Mouse (Mus musculus): Measurements from ENCODE around the gene Nr3c2. TPM values are rescaled to one million over a fixed set of nuclear protein-coding genes. Genes with fewer than 3 reads are reported as not detected.

The Nr3c2 gene
- polyA plus RNA-seq, 1 experiment from 2014 or later, result 1.6 TPM

DNA sequence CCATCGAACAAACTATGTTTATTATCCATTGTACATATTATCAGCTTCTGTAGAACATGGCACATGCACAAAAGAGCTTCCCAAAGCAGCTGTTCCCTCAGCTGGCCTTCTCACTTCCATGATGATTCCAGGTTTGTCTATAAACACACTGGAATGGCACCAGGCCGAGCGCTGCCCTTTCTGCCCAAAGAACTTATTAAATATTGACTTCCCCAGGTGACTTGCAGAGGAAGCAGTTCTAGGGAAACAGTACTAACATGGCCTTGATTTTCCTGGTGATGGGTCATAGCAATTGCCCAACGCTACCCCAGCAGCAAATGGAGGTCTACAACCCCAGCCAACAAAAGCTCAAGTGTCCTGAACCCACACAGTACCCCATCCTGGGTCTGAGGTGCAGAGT lies 379.0 kb downstream of the Nr3c2 start:
- Histone ChIP-seq H3K4me3 (no peak overlapping the region), H3K9ac (no peak overlapping the region), H3K9me3 (replicated peaks) (no peaks in the 10 kb centered on the region), H3K27me3 (replicated peaks) (no peaks in the 10 kb centered on the region), H3K27ac (ENCODE audit: poor library complexity, severe bottlenecking) (no peak overlapping the region), H3K4me2 (no peak overlapping the region), H3K4me1 (replicated peaks) (0 out of 2 replicates have a peak, but pooled peaks cover 12% of the 10 kb centered on the region), H3K36me3 (peaks cover 7% of the 10 kb centered on the region; the same call in 1 of the 2 replicates)
- no peak for ATAC-seq (ENCODE audit: insufficient number of reproducible peaks, low FRiP score)
- 95% methylated on average over 4 of the region's 4 CpGs for whole genome bisulfite sequencing

DNA sequence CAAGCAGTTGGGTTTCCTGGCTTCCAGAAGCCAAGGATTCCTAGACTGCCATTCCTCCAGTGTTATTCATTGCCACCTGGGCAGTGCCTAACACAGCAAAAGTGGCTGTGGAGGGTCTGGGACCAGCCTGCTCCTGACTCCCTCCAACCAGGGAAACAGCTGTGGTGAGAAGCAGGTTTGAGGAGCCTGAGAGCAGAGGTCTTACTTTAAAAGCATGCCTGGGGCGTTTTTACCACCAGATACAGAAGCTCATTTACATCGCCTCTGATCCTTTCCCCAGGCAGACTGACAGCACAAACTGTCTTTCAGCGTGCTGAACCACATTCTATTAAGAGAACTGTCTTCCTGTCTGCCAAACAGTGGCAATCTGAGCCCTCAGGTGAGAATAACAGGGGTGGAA lies 380.7 kb downstream of the Nr3c2 start:
- Histone ChIP-seq H3K36me3 (peaks cover 7% of the 10 kb centered on the region; the same call in 1 of the 2 replicates), H3K9me3 (replicated peaks) (peaks cover 2% of the 10 kb centered on the region; the same call in 1 of the 2 replicates), H3K27me3 (replicated peaks) (no peaks in the 10 kb centered on the region), H3K27ac (ENCODE audit: poor library complexity, severe bottlenecking) (no peak overlapping the region), H3K4me2 (no peak overlapping the region), H3K9ac (no peak overlapping the region), H3K4me3 (no peak overlapping the region), H3K4me1 (replicated peaks) (0 out of 2 replicates have a peak, but pooled peaks cover 12% of the 10 kb centered on the region)
- ATAC-seq (ENCODE audit: insufficient number of reproducible peaks, low FRiP score), result no peak
- 45% methylated on average over 3 of the region's 3 CpGs for WGBS

DNA sequence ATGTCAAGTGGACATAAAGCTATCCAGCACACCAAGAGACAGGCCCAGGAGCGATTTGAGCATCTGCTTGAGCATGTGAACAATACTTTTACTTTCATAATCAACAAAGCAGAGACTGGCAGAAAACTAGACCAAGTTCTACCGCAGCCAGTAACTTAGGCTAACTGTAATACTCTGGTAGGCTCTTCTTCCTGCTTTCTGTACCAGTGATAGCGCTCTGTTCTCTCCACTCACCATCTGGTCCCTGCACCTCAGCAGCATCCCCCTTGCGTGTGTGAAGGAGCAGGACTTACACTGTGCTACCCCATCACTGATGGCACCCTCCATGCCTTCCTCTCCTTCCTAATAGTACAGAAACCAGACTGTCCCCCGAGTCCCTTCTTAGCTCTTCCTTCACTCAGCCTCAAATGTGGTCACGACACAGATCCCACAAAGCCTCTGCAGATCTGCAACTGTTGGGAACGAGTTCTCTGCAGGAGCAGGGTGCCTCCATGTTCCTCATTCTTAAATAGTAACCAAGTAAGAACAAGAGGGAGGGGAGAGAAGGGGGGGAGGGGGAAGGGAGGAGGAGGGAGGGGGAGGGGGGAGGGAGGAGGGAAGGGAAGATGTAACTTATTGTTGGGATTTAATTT lies 383.5 kb downstream of the Nr3c2 start:
- WGBS, result 77% methylated on average over 7 of the region's 7 CpGs
- no peak for ATAC-seq (ENCODE audit: insufficient number of reproducible peaks, low FRiP score)

DNA sequence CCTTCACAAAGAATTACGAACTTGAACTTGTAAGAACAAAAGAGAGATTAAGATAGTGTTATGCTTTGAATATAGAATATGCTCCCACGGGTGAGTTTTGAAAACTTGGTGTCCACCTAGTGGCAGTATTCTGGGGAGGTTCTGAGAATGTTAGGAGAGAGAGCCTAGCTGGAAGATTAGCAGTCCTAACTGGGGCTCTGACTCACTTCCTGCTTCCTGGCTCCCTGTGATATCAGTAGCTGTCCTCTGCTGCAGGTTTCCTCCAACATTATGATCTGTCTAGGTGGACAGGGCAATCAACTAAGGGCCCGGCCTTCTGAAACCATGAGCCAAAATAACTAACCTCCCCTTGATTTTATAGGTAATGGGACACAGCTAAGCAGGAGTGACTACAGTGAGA lies 385.2 kb downstream of the Nr3c2 start:
- Histone ChIP-seq H3K9me3 (replicated peaks) (peaks cover 3% of the 10 kb centered on the region; the same call in 1 of the 2 replicates), H3K4me1 (replicated peaks) (0 out of 2 replicates have a peak, but pooled peaks cover 10% of the 10 kb centered on the region), H3K27me3 (replicated peaks) (no peaks in the 10 kb centered on the region), H3K9ac (no peak overlapping the region), H3K27ac (ENCODE audit: poor library complexity, severe bottlenecking) (no peak overlapping the region), H3K36me3 (0 out of 2 replicates have a peak, but pooled peaks cover 4% of the 10 kb centered on the region), H3K4me3 (no peak overlapping the region), H3K4me2 (no peak overlapping the region)
- WGBS, result 82% methylated on average over 3 of the region's 3 CpGs
- ATAC-seq (ENCODE audit: insufficient number of reproducible peaks, low FRiP score), result no peak

More for the DNA sequence above, 383.5 kb downstream of the Nr3c2 start:
- Histone ChIP-seq H3K9me3 (replicated peaks) (peaks cover 3% of the 10 kb centered on the region; the same call in 1 of the 2 replicates), H3K27me3 (replicated peaks) (no peaks in the 10 kb centered on the region), H3K4me1 (replicated peaks) (0 out of 2 replicates have a peak, but pooled peaks cover 8% of the 10 kb centered on the region), H3K4me3 (no peak overlapping the region), H3K36me3 (no peaks in the 10 kb centered on the region), H3K27ac (ENCODE audit: poor library complexity, severe bottlenecking) (no peak overlapping the region), H3K9ac (no peak overlapping the region), H3K4me2 (no peak overlapping the region)

DNA sequence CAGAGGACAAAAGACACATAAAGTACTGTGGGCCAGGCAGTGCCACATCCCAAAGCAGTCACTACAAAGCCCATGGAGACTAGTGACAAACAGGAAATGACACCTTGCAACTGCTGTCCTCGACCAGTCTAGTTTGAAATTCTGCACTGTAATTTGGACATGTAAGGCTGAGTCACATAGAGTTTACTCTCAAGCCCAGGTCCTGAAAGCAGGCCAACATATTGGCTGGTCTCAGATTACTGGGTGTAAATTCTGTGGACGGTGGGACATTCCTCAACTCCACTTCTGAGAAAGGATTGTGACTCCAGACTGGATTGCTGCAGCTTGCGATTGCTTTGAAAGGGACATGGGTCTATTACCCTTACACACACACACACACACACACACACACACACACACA lies 388.8 kb downstream of the Nr3c2 start:
- peaks cover 3% of the 10 kb centered on the region; the same call in 1 of the 2 replicates for H3K9me3 ChIP-seq (replicated peaks)
- H3K4me1 ChIP-seq (replicated peaks), result 0 out of 2 replicates have a peak, but pooled peaks cover 5% of the 10 kb centered on the region
- H3K4me3 ChIP-seq, result no peak overlapping the region
- H3K27ac ChIP-seq (ENCODE audit: poor library complexity, severe bottlenecking), result no peak overlapping the region
- H3K36me3 ChIP-seq, result 0 out of 2 replicates have a peak, but pooled peaks cover 4% of the 10 kb centered on the region
- ATAC-seq (ENCODE audit: insufficient number of reproducible peaks, low FRiP score), result no peak
- WGBS, result 58% methylated on average over 3 of the region's 3 CpGs
- H3K9ac ChIP-seq, result no peak overlapping the region
- H3K4me2 ChIP-seq, result no peak overlapping the region
- no peaks in the 10 kb centered on the region for H3K27me3 ChIP-seq (replicated peaks)

DNA sequence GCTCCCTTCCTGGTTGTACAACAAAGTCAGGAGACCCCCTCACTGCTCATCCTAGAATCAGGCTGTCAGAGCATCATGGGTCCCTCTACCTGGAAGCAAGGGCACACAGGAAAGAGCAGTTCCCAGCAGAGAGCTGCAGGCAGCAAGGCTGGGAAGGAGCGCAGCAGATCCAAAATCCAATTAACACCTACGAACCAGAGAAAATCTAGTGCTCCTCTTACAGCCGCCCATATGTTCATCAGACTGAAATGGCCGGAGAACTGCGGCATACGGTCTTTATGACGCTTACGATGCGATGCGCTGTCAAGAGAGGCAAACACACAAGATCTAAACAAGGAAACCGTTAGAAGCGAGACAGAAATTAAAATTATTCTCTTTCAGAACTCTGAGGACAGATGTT lies 389.2 kb downstream of the Nr3c2 start:
- Histone ChIP-seq H3K4me2 (no peak overlapping the region), H3K36me3 (0 out of 2 replicates have a peak, but pooled peaks cover 4% of the 10 kb centered on the region), H3K9ac (no peak overlapping the region), H3K4me1 (replicated peaks) (0 out of 2 replicates have a peak, but pooled peaks cover 4% of the 10 kb centered on the region), H3K27ac (ENCODE audit: poor library complexity, severe bottlenecking) (no peak overlapping the region), H3K27me3 (replicated peaks) (no peaks in the 10 kb centered on the region), H3K9me3 (replicated peaks) (peaks cover 3% of the 10 kb centered on the region; the same call in 1 of the 2 replicates), H3K4me3 (no peak overlapping the region)
- WGBS, result 90% methylated on average over 12 of the region's 12 CpGs
- ATAC-seq (ENCODE audit: insufficient number of reproducible peaks, low FRiP score), result no peak

DNA sequence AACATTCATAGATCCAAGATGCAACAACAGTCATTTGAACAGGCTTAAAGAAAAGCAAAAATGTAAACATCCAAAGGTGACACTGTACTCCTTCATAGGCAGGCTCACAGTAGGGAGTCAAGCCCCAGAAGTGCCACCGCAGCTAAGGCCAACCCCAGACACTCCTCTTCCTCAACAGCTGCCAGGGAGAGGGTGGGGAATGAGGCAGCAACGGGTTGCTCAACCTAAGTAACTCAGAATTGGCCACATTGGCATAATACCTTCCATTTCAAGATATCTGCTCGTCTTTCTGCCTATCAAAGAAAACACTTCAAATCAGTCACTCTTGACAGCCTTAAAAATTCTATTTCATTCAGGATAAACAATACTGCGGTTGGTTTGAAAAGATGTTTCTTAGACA lies 392.9 kb downstream of the Nr3c2 start:
- no peak for ATAC-seq (ENCODE audit: insufficient number of reproducible peaks, low FRiP score)
- no peak overlapping the region for H3K9ac ChIP-seq

DNA sequence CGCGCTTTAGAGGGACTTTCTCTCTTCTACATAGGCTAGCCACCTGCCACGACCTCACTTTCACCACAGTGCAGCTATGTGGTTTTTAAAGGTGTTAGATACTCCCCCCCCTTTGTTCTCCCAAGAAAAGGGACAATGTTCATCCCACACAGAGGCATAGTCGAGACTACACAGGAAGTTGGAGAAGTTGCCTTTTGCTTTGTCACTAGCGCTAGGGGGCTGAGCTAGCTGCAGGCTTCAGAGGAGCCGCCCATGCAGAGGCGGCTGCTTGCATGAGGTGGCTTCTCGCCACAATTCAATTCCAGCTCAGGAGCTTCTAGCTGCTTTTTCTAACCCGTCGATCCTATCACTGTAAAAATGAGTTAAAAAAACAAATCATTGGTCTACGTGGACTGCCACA lies 393.4 kb downstream of the Nr3c2 start:
- H3K27ac ChIP-seq (ENCODE audit: poor library complexity, severe bottlenecking), result no peak overlapping the region
- ATAC-seq (ENCODE audit: insufficient number of reproducible peaks, low FRiP score), result no peak
- 0 out of 2 replicates have a peak, but pooled peaks cover 4% of the 10 kb centered on the region for H3K4me1 ChIP-seq (replicated peaks)
- 76% methylated on average over 11 of the region's 11 CpGs for WGBS
- H3K4me2 ChIP-seq, result no peak overlapping the region
- no peaks in the 10 kb centered on the region for H3K27me3 ChIP-seq (replicated peaks)
- peaks cover 21% of the 10 kb centered on the region for H3K36me3 ChIP-seq
- peaks cover 12% of the 10 kb centered on the region for H3K9me3 ChIP-seq (replicated peaks)
- H3K4me3 ChIP-seq, result no peak overlapping the region
- no peak overlapping the region for H3K9ac ChIP-seq

More for the DNA sequence above, 392.9 kb downstream of the Nr3c2 start:
- Histone ChIP-seq H3K4me1 (replicated peaks) (0 out of 2 replicates have a peak, but pooled peaks cover 4% of the 10 kb centered on the region), H3K9me3 (replicated peaks) (peaks cover 12% of the 10 kb centered on the region), H3K4me2 (no peak overlapping the region), H3K27ac (ENCODE audit: poor library complexity, severe bottlenecking) (no peak overlapping the region), H3K4me3 (no peak overlapping the region), H3K36me3 (peaks cover 18% of the 10 kb centered on the region), H3K27me3 (replicated peaks) (no peaks in the 10 kb centered on the region)
- WGBS, result 74% methylated on average over 4 of the region's 4 CpGs

DNA sequence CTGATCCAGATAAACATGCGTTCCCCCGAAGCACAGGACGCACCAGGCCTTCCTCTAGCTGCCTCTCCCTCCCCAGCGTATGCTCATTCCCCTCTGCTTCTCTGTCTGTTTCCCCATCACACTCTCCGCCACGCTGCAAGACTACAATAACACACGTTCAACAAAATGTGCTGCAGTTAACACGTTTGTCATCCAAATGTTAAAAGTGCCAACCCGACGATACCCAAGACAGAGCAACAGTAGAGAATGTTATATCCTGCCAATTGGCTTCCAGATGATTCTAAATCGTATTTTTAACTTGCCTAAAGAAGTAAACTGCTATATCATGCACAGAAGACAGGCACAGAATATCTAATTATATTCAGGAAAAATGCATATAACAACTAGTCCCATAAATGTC lies 395.4 kb downstream of the Nr3c2 start:
- Histone ChIP-seq H3K9ac (no peak overlapping the region), H3K4me2 (no peak overlapping the region), H3K27ac (ENCODE audit: poor library complexity, severe bottlenecking) (no peak overlapping the region), H3K27me3 (replicated peaks) (no peaks in the 10 kb centered on the region), H3K9me3 (replicated peaks) (peaks cover 16% of the 10 kb centered on the region), H3K4me1 (replicated peaks) (0 out of 2 replicates have a peak, but pooled peaks cover under 1% of the 10 kb centered on the region), H3K36me3 (peaks cover 21% of the 10 kb centered on the region), H3K4me3 (no peak overlapping the region)
- no peak for ATAC-seq (ENCODE audit: insufficient number of reproducible peaks, low FRiP score)
- 87% methylated on average over 11 of the region's 11 CpGs for WGBS
